Mouse (Mus musculus) adipocyte (in vitro differentiated cells): ENCODE data around the gene Prss36.
A peak's percentile ranks its signal among the peaks of the same experiment; 100 is the strongest.

Source experiments
- DNase-seq: peaks from one replicate; pipeline ENCODE4 v3.0.0-alpha.2; 2016; ENCODE audit warnings: low spot score

The Prss36 gene

DNA sequence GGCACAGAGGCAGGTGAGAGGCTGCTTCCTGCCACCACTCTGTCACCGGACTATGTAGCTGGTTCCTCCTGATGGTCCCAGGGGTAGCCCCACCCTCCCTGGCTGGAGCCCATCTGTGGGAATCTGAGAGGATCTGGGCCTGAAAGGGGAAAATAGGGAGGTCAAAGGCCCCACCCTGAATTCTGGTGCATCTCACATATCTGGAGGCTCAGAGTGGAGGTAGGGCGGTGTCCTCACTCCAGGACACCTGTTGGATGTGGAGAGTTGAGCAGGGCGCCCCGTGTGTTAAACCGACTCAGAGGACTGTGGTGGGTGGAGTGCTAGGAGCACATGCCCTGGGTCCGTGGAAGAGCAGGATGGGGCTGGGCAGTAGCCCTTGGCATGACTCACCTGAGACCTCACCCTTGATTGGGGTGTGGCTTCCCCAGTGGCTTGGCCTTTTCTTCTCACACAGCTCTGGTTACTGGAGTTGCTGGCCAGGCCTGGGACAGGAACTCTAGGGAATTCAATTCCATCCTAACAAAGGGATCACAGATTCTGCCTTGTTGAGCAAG, at the start of gene Prss36:
Gene Prss36 (minus strand): TSS at position 256 of the 554 bp plus-strand sequence.
- DNase-seq: no peak

DNA sequence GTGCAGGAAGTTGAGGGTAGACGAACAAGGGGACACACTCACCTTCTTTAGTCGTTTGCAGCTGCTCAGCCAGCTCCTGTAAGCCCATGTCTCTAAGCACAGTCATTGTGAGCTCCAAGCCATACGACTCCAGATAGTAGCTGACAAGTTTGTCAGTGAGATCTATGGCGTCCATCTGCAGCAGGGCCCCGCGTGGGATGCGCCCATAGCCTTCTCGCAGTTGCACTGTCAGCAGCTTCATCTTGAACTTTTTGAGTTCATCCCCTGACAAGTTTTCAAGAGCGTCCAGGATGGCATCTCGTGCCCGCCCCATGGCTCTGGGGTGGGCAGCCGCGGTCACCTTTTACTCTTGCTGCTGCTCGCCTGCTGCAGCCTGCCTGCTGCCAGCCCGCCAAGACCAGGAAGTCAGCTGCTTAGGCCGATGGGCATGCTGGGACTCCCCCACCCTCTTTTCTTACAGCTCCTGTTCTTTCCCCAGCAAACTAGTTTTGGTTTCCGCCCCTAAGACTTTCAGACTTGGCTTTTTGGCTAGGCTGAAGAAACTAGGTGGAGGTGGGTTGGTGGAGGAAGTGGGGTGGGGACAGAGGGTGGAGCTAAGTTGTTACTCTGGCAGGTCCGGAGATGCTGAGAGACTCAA, 46.9 kb upstream of the Prss36 start, which contains the start of gene Pycard:
Gene Pycard (minus strand): TSS at position 527 of the 637 bp plus-strand sequence.
- no peak for DNase-seq

DNA sequence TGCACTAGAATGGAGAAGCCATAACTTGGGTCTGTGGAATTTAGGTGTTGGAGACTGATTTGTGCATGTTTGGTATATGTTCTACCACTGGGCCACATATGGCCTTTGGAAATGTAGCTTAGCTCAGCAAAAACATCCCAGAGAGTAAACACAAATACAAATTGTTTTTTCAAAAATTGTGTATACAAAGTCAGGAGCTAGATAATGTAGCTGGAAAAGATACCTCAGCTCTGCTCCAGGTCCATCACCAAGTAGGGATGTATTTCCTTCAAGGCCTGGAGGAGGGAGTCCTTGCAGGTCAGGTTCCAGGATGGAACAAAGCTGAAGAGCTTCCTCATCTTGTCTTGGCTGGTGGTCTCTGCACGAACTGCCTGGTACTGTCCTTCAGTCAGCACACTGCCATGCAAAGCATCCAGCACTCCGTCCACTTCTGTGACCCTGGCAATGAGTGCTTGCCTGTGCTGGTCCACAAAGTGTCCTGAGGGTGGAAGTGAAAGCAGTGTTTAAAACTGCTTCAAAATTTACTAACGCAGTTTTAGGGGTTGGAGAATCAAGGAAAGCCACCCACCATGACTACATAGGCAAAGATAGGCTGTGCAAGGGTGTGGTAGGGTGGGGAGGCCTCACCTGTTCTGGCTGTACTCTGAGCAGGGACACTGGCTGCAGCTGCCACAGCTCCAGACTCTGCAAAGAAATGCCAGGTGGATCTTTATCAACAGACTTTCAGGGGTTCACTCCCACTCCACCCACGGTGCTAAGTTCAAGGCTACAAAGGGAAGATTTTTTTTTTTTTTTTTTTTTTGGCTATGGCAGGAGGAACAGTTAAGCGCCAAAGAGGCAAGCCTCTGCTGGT, 46.2 kb upstream of the Prss36 start:
- no peak for DNase-seq

DNA sequence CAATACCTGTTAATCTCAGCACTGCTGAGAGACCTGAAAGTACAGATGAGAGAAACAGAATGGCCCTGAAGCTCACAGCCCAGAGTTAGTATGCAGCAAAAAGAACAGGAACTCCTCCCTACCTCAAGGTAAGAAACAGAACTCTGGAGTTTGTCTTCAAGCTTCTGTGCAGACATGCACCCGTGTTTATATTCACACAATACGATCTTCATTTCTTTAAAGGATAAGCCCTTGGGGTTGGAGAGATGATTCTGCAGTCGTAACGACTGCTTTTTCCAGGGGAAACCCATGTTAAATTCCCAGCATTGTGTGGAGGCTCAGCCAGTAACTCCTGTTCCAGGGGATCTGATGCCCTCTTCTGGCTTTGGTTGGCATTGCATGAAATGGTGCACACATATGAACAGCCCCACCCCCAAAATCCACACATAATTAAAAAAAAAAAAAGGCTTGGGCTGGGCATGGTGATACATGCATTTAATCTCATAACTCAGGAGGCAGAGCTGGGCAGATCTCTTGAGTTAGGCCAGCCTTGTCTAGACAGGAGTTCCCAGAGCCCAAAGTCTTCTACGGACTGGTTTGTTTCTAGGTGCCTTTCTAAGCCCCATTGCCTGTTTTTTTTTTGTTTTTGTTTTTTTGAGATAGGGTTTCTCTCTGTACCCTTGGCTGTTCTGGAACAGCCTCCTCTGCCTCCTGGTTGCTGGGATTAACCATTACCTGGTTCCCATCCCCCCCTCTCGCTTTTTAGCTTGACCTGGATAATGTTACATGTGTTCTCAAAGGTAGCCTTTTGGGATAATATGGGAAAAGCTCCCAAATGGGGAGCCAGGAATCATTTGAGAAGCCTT, 45.3 kb upstream of the Prss36 start:
- DNase-seq: peak; percentile 66

DNA sequence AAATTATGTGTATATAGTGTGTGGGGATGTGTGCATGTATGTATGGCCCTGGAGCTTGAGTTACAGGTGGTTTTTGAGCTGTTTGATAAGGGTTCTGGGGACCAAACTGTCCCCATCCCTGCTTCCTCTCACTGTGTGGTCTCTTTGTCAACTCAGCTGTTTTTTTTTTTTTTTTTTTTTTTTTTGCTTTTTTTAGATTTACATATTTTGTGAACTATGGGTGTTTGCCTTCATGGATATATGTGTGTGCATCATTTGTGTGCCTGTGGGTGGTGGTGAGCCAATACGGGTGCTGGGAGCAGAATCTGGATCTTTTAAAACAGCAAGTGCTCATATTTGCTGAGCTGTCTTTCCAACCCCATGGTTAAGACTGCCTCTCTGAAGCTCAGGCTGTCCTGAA, 42.4 kb upstream of the Prss36 start:
- DNase-seq: no peak

DNA sequence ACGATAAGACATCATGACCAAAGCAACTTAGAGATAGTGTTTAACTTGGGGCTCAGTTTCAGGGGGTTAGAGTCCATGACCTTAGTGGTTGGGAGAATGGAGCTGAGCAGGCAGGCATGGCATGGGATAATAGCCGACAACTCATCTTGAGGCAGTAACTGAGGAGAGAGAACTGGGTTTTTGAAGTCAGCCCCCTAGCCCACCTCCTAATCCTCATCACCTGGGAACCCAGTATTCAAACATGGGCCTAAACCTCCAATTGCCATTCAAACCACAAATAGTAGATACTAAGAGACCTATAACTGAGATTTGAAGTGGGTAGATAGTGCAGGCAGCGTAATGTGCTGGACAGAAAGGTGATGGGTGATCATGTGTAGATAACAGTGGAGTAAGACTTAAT, 34.1 kb upstream of the Prss36 start:
- DNase-seq: no peak

DNA sequence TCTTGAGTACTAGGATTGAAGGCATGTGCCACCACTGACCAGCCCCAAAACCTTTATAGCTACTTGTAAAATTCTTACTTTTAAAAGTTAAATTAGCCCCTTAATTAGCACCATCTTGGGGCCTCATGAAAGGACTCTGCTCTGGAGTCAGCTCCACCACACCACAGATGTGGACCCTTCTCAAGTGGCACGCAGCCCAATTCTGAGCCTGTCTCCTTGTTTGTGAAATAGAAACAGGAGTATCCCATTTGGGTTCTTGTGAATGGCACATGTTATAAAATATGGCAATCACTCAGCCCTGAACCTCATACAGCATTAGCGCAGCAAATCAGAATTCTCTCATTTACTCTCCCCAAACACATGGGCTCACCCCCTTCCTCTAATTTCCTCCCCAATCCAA, 32.3 kb upstream of the Prss36 start:
- no peak for DNase-seq

DNA sequence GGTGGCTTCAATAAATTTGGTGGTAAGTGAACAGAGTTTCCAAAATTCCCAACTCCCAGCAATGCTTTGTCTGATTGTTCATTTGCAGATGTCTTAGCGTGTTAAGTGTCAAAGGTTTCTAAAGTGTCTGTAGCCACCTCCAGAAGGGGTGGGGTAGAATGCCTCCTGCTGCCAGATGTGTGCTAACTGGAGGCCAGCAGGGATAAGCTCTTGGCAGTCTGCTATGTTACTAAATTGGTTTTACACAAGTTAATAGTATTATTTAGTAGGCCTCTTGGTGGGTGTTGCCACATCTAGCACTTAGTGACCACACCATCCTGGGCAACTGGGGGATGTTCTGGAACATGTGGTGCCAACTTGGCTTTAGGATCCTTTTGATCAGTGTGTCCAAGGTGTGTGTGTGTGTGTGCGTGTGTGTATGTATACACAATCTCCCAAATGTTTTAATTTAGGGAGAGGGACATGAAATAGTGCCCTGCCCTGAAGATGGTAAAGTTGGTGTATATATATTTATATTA, 27.9 kb upstream of the Prss36 start:
- peak; percentile 73 for DNase-seq

DNA sequence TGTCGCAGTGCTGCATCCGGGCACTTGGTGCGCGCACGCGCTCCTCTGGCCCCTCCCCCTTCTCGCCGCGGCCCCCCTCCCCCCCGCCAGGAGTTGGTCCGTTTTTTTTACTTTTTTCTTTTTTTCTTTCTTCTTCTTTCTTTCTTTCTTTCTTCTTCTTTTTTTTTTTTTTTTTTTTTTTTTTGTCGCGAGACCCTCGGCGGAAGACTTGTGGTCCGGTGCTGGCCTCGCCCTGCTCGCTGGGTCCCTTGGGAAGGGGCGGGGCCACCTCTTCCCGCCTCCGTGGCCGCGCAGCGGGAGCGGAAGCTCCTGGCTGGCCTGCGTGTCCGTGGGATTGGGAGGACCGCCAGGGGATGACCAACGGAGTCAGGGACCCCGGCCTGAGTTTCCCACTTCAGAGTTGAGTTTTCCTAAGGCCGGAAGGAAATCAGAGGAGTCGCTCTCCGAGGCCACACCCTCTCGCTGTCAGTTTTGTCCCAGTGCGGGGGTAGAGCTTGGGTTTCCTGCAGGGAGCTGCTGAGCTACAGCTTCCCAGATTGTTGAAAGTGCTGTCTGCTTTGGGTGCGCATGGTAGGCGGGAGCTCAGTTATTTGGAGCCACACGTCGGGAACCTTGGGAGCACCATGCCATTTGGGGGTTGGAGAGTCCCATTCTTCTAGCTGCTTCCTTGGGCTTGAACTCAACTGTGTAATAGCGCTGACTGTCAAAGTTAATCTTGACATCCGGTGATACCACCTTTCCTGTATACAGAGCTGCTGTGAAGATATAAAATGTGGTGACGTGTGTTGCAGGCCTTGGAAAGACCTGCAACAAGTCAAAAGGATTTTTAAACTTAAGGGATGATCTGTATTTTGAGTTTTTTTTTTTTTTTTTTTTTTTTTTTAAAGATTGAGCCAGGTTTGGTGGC, 21.6 kb upstream of the Prss36 start:
- peak; percentile 72 for DNase-seq

DNA sequence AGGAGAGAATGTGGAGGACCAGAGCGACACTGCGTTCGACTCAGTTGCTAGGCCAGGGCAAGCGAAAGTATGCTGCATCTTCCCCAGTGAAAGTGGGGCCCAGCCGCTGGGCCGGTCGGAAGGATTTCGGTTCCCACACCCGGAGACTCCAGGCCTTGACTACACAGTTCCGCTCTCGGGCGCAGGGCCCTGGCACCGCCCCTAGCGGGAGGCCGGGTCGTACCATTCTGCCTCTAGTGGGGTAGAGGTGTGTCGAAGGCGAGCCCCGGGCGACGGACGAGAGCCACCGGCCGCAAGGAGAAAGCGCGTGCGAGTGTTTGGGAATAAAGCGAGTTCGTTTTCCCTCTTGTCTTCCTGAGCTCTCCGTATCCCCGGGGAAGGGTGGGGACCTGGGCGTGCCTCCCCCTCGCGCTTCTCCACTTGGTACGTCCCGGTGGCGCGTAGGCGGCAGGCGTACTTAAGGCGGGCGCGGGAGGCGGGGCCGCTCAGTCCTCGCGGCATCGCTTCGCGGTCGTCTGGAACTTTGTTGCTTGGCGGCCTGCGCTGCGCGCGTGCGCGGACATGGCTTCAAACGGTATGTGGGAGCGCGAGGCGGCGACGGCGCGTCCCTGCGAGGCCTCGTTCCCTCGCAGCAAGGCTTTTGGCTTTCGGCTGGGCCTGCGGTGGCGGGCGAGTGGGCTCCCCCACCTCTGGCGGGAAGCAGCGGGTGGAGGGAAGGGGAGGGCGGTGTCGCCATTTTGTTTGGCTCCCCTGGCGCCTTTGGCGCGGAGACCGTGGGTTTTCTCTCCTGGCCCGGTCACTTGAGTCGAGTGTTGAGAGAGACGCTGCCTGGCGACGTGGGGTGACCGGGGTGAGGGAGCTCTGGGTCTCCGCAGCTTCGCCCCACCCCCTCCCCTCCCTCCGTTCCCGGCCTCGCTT, 20.7 kb upstream of the Prss36 start, which contains the start of gene Fus:
Gene Fus (plus strand): TSS at position 454 of the 918 bp plus-strand sequence.
- DNase-seq: peak; percentile 89

DNA sequence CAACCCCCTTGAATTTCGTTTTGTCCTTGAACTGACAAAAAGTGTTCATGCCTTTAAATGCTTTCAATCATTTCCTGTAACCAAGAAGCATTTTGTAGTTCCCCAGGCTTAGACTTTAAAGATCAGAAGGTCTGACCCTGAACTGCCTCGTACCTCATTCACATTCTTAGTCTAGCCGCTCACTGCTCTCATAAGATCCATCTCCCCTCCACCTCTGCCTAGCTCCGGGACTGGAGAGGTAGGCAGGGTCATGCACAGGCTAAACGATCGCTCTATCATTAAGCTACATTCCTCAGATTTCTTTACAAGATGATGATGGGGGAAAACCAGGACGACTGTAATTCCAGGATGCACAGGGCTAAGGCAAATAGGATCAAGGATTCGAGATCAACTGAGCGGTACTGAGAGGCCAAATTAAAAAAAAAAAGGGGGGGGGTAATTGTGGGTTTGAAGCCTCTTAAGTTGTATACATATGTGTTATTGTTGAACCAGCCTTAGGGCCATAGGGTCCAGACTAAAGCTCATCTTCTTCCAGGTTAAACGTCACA, 19.9 kb upstream of the Prss36 start:
- no peak for DNase-seq

DNA sequence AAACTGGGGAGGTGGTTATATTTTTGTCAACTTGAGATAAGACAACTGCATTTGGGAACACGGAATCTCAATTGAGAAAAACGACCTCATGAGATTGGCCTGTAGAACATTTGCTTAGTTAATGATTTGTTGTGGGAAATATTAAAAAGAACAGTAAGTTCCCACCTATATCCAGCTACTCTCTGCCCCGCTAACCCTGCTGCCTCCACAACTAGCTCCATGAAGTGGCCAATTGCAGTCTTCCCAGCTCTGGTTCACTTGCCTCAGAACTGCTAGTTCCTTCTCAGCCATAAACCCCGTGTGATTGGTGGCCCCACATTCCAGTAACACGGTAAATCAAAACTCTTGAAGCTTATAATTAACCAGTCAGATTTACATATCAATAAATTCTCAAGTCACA, 12.8 kb upstream of the Prss36 start:
- DNase-seq: no peak

DNA sequence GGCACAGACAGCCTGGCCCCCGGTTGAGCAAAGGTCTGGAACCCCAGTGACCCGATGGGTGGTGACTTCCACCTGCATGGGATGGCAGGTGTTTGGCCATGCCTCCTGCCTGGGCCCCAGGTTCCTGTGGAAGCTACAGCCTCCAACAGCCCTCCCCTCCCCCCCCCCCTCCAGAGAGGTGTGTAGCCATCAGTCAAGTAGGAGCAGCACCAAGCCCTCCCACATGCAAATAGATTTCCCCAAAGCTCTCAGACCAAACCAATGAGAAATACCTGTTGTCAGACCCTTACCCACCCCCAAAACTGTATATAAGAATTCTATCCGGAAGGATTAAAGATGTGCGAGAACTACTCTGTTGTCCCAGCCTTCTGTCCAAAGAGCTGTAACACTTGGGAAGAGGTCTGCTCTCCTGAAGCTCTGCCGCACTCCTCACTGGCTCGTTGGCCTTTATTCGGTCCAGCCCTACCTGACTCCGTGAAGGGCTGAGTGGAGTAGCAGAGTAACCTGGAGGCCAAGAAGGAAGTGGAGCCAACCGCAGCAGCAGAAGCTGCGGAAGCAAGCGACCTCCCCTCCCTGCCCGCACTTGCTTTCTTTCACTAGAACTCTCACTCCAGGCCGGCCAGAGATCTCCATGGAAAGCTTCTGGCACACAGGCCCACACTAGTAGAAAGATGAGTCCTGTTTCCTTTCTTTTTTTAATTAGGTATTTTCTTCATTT, 6.5 kb upstream of the Prss36 start:
- no peak for DNase-seq

DNA sequence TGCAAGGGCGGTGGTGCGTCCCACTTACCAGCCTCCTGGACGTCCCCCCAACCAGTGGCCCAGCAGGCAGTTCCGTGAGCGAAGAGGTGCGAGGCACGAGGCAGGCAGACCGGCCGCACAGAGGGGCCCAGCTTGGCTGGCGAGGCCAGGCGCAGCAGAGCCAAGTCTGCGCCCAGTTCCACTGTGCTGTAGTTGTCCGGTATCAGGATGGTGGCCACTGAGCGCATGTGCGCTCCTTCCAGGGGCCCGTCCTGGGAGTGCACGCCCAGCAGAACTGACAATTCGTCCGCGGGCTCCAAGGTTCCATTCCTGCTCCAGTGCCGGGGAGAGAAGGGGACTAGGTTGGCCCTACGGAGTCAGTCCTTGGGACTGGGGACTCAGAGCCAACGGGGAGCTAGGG, 1.9 kb downstream of the Prss36 start:
- no peak for DNase-seq

DNA sequence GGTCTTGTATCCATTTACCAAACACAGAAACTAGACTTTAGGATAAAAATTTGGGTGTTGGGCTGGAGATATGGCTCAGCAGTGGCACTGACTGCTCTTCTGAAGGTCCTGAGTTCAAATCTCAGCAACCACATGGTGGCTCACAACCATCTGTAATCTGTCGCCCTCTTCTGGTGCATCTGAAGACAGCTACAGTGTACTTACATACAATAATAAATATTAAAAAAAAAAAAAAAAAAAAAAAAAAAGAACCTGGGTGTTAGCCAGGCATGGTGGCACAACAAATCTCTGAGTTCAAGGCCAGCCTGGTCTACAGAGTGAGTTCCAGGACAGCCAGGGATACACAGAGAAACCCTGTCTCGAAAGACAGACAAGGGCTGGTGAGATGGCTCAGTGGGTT, 4.4 kb downstream of the Prss36 start:
- DNase-seq: peak; percentile 42

DNA sequence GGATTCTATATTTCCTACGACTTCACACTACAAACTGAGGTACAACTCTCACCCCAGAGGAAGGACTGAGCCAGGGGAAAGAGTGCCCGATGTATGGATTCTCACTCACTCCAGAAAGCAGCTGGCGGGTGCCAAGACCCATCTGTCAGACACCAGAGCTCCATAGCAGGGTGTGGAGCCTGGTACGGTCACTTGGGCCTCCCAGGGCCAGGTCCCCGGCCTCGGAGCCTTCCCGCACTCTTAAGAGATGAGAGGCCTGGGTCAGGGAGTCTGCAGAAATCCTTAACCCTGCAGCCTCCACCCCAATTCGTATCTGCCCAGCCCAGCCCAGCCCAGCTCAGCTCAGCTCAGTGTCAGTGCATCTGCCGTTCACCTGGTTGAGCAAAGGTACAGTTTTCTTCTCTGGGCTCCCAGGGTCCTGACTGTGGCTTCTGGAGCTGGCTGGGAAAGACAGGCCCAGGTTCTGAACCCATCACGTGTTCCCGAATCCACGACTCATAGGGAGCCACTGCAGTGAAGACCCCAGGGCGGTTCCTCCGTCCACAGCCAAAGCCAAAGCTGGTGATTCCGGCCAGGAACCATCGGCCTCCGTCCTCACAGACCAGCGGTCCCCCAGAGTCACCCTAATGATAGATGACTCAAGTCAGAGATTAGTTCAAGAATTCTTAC, 10.2 kb downstream of the Prss36 start:
- no peak for DNase-seq

DNA sequence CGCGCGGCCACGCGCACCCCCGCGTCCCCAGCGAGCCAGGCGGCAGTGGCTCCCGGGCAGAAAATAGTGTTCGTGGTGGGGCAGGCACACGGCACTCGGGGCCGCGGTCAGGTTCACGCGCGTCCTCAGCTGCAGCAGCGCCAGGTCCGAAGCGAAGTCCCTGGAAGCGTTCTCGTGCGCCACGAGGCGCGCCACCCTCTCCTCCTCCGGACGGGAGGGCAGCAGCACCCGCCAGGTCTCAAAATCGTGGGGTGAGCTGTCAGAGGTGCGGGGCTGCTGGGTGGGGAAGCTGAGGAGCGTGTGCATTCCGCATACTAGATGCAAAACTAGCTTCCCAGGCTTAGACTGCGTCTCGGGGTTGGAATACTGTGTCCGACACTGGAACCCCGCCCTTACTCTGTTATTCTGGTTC, 10.8 kb downstream of the Prss36 start:
- no peak for DNase-seq

DNA sequence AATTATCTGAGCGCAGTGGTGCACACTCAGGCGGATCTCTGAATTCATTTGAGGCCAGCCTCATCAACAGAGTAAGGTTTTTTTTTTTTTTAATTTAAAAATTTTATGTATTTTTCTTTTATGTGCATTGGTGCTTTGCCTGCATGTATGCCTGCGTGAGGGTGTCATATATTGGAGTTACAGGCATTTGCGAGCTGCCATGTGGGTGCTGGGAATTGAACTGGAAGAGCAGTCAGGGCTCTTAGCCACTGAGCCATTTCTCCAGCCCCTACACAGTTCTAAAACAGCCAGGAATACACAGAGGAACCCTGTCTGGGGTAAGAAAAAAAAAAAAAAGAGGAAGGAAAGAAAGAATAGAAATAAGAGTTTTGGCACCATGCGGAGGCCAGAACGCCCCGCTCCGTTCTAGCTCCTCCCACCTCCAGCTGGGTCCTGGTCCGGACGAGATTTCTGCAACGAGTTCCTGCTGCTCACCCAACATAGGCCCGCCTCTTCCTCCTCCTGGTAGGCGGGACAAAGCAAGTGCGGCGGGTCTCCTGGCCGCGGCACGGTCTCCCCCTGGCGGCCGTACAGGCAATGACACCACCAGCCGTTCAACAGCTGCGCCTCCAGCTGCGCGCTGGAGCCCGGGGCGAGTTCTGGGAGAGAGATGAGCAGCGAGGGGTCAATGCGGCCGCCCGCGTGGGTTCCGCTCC, 11.3 kb downstream of the Prss36 start:
- peak; percentile 92 for DNase-seq
